Mouse (Mus musculus): ENCODE data around the gene Sox5.

The Sox5 gene

GRCm38 (mm10) chr6:143868155-143868685 is 913.6 kb downstream of the Sox5 start:
- DNase-seq (ENCODE audit: extremely low spot score, low spot score), result no peak

- no peak for DNase-seq (ENCODE audit: extremely low spot score, low spot score)
Observed at GRCm38 (mm10) chr6:143867029-143867428, 914.7 kb downstream of the Sox5 start.

GRCm38 (mm10) chr6:143866566-143866965 is 915.2 kb downstream of the Sox5 start:
- DNase-seq (ENCODE audit: extremely low spot score, low spot score), result no peak

- DNase-seq (ENCODE audit: extremely low spot score, low spot score), result no peak
Observed at GRCm38 (mm10) chr6:143862611-143863110, 919.1 kb downstream of the Sox5 start.

- no peak for DNase-seq (ENCODE audit: extremely low spot score, low spot score)
Observed at GRCm38 (mm10) chr6:143860036-143860435, 921.7 kb downstream of the Sox5 start.

- no peak for DNase-seq (ENCODE audit: extremely low spot score, low spot score)
Observed at GRCm38 (mm10) chr6:143859535-143859934, 922.2 kb downstream of the Sox5 start.

GRCm38 (mm10) chr6:143858551-143858950 is 923.2 kb downstream of the Sox5 start:
- no peak for DNase-seq (ENCODE audit: extremely low spot score, low spot score)

- no peak for DNase-seq (ENCODE audit: extremely low spot score, low spot score)
Observed at GRCm38 (mm10) chr6:143857376-143857775, 924.4 kb downstream of the Sox5 start.

- no peak for DNase-seq (ENCODE audit: extremely low spot score, low spot score)
Observed at GRCm38 (mm10) chr6:143855421-143855820, 926.4 kb downstream of the Sox5 start.

- DNase-seq (ENCODE audit: extremely low spot score, low spot score), result no peak
Observed at GRCm38 (mm10) chr6:143854031-143854430, 927.7 kb downstream of the Sox5 start.

GRCm38 (mm10) chr6:143845761-143846160 is 936.0 kb downstream of the Sox5 start:
- DNase-seq (ENCODE audit: extremely low spot score, low spot score), result no peak

- no peak for DNase-seq (ENCODE audit: extremely low spot score, low spot score)
Observed at GRCm38 (mm10) chr6:143844701-143844970, 937.1 kb downstream of the Sox5 start.

- no peak for DNase-seq (ENCODE audit: extremely low spot score, low spot score)
Observed at GRCm38 (mm10) chr6:143843933-143844700, 937.7 kb downstream of the Sox5 start.

- no peak for DNase-seq (ENCODE audit: extremely low spot score, low spot score)
Observed at GRCm38 (mm10) chr6:143841954-143842353, 939.8 kb downstream of the Sox5 start.

- no peak for DNase-seq (ENCODE audit: extremely low spot score, low spot score)
Observed at GRCm38 (mm10) chr6:143841109-143841638, 940.6 kb downstream of the Sox5 start.

GRCm38 (mm10) chr6:143838384-143839076 is 943.2 kb downstream of the Sox5 start:
- no peak for DNase-seq (ENCODE audit: extremely low spot score, low spot score)

- DNase-seq (ENCODE audit: extremely low spot score, low spot score), result no peak
Observed at GRCm38 (mm10) chr6:143835331-143835730, 946.4 kb downstream of the Sox5 start.

- DNase-seq (ENCODE audit: extremely low spot score, low spot score), result no peak
Observed at GRCm38 (mm10) chr6:143833986-143834385, 947.8 kb downstream of the Sox5 start.

- no peak for DNase-seq (ENCODE audit: extremely low spot score, low spot score)
Observed at GRCm38 (mm10) chr6:143833182-143833558, 948.6 kb downstream of the Sox5 start.

GRCm38 (mm10) chr6:143832483-143833181 is 949.1 kb downstream of the Sox5 start:
- no peak for DNase-seq (ENCODE audit: extremely low spot score, low spot score)

GRCm38 (mm10) chr6:143831246-143831645 is 950.5 kb downstream of the Sox5 start:
- no peak for DNase-seq (ENCODE audit: extremely low spot score, low spot score)

GRCm38 (mm10) chr6:143830131-143830530 is 951.6 kb downstream of the Sox5 start:
- no peak for DNase-seq (ENCODE audit: extremely low spot score, low spot score)

Data from neural tube, embryonic 10.5 days (tissue).